Mouse (Mus musculus) adrenal gland (tissue): Measurements from ENCODE around the gene Zfp324.

Source experiments
- intact Hi-C: fragments of 180-260 bp; cut with DNase I; formaldehyde crosslinking; loops from one replicate; pipeline ENCODE4 v1.15.1; 2025

The Zfp324 gene

DNA sequence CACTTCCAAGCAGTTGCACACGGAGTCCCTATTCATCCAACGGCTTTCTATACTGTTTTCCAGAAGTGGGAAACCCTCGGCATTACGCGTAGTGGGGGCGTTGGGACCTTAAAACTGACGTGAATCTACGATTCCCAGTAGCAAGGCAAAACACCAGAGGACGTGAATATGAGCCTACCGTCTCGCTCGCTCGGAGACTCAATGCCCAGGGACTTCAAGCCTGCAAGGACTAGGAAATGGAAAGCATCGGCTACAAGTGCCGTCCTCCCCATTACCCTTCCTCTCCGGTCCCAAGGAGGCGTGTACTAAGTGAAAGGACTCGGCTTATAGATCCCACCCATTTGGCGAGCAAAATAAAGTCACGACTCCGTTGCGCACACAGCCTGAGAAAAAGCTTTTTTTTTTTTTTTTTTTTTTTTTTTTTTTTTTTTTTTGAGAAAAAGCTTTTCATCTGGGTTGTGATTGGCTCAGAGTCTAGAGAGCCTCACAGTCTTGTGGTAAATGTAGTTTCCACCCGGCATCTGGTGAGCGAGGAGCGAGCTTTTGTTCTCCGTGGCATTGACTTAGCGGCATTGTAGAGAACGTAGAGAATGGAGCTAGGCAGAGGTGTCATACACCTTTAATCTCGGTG, 4.0 kb upstream of the Zfp324 start:
- intact Hi-C loops = no loop called here

- intact Hi-C loops = no loop called here
These were observed 637 bp downstream of the Zfp324 start for GRCm38 (mm10) chr7:12966104-12966845.

- intact Hi-C loops = no loop called here
These were observed 5.3 kb downstream of the Zfp324 start for GRCm38 (mm10) chr7:12970906-12971305.

GRCm38 (mm10) chr7:12977682-12978389, 12.2 kb downstream of the Zfp324 start, which contains the start of gene Zfp446:
Gene Zfp446 (plus strand): TSS chr7:12977848.
- intact Hi-C loops = no loop called here

GRCm38 (mm10) chr7:12978931-12979722, 13.5 kb downstream of the Zfp324 start:
- intact Hi-C loops = no loop called here

GRCm38 (mm10) chr7:12979776-12980175, 14.1 kb downstream of the Zfp324 start:
- intact Hi-C loops = loop anchor here (5.0 kb wide), 1 partner anchor 52 kb away; the partner anchor contains the start of gene Rnf225

DNA sequence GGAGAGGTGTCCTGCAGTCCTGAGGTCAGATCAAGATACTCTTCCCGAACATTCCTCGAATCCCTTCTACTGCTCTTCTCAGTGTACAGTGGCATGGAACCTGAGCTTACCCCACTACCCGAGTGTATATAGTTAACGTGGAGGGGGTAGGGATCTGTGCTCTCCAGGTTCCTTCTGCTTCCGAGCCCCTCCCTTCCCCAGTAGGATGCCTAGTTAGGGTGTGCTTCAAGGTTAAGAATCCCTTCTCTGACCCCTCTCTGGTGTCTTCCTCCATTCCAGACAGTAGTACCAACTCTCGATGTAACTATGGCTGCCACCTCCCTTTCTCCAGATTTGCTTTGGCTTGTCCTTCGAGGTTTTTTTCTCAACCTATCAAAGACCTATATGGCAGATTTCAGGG, 14.7 kb downstream of the Zfp324 start:
- intact Hi-C loops = loop anchor here (5.0 kb wide), 1 partner anchor 53 kb away; the partner anchor contains the start of gene Rnf225

DNA sequence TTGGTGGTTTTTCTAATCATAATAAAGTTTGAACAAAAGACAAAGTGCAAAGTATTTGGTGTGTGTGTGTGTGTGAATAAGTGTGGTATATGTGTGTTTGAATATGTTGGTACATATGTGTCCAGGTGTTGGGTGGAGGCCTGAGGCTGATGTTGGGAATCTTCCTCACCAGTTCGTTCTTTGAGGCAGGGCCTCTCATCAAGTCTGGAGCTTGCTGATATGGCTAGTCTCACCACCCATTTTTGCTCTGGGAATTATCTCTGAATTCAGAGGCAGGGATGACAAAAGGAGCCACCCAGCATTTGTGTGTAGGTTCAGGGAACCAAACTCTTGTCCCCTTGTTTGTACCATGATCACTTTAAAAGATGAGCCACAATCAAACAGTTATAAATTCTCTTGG, 20.1 kb downstream of the Zfp324 start:
- intact Hi-C loops = no loop called here

DNA sequence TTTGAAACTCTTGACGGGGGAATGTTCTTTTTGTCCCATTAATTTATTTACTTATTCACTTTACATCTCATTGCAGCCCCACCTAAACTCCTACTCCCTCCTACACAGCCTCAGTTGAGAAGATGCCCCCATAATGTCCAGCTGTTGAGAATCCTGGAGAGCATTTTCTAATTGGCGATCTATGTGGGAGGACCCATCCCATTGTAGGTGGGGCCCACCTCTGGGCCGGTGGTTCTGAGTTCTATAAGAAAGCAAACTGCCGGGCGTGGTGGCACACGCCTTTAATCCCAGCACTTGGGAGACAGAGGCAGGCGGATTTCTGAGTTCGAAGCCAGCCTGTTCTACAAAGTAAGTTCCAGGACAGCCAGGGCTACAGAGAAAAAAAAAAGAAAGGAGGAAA, 21.3 kb downstream of the Zfp324 start:
- intact Hi-C loops = no loop called here

- intact Hi-C loops = no loop called here
These were observed 22.0 kb downstream of the Zfp324 start for GRCm38 (mm10) chr7:12987409-12988189.

GRCm38 (mm10) chr7:12992222-12992621, 26.6 kb downstream of the Zfp324 start:
- intact Hi-C loops = no loop called here

DNA sequence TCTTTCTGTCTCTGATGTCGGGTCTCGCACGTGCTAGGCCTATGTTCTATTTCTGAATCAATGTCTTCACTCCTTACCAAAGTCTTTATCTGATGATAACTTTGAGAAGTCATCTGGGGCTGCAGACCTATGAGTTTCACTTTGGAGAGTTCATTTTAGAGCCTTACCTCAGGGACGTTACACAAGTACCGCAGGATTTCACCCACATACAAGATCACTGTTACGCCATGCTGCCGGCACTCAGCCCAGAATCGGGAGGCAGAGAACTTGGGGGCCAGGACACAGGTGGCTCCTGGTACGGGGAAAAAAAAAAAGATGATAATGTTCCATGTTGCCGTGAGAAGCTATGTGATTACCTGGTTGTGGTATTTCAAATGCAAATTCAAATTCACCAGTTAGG, 27.5 kb downstream of the Zfp324 start:
- intact Hi-C loops = no loop called here

GRCm38 (mm10) chr7:12995862-12996261, 30.2 kb downstream of the Zfp324 start:
- intact Hi-C loops = no loop called here

DNA sequence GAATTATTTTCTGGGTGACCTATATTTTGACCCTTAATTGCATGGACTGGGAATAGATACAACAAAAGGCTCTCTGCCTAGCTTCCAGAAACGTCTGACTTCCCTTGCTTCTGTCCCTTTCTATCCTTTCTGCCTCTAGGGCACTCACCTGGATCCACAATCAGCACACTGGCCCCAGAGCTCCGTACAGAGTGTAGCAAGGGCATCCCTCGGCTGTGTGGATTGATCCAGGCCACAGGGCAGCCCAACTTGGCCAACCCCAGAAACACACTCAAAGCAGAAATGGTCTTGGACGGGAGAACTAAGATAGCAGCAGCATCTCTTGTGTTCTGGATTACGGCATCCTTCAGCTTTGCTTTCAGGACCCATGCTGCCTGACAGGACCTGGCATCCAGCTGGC, 31.6 kb downstream of the Zfp324 start:
- intact Hi-C loops = no loop called here

- intact Hi-C loops = no loop called here
These were observed 32.4 kb downstream of the Zfp324 start, which contains the start of gene Slc27a5 for GRCm38 (mm10) chr7:12998053-12998452. Gene Slc27a5 (minus strand): TSS chr7:12998192.

GRCm38 (mm10) chr7:12998851-12999250, 33.2 kb downstream of the Zfp324 start, which contains the start of gene Trim28:
Gene Trim28 (plus strand): TSS chr7:12999114.
- intact Hi-C loops = no loop called here

DNA sequence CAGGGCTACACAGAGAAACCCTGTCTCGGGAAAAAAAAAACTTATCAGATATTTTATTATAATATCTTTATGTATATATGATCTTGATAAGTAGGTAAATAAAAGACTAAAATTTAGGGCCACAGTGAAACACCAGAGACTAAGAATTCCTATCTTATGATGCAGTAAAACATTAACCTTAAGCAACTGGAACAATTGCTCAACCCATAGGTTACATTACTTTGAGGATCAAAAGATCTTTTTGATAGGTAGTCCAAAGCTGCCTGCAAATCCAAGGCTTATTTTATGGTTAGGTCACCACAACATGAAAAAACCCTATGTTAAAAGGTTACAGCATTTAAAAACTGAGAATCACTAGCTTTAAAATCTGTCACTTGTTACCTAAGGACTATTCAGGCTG, 35.9 kb downstream of the Zfp324 start:
- intact Hi-C loops = no loop called here

DNA sequence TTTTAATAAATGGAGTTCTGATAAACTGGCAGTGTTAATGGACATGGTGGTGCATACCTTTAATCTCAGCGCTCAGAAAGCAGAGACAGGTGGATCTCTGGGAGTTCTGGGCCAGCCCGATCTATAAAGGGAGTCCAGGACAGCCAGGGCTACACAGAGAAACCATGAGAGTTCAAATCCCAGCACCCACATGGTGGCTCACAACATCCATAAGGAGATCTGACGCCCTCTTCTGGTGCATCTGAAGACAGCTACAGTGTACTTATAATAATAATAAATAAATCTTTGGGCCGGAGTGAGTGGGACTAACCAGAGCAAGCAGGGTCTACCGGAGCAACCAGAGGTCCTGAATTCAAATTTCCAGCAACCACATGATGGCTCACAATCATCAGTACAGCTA, 37.7 kb downstream of the Zfp324 start:
- intact Hi-C loops = no loop called here

DNA sequence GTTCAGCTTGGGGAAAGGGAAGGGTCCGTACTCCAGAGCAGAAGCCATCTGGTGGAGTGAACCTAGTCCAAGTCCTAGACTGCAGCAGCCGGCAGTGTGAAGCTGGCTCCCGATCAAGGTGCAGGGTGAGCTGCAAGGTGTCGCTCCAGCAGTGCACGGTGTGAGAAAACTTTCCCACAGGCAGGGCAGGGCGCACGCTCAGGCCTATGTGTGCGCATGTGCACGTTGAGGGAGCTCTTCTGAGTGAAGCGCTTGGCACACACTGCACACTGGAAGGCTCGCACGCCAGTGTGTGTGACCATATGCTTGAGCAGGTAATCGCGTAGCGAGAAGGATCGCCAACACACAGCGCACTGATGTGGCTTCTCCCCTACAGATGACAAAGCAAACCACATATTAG, 40.4 kb downstream of the Zfp324 start:
- intact Hi-C loops = loop anchor here (5.0 kb wide), 1 partner anchor 94 kb away; no protein-coding TSS in a partner anchor

DNA sequence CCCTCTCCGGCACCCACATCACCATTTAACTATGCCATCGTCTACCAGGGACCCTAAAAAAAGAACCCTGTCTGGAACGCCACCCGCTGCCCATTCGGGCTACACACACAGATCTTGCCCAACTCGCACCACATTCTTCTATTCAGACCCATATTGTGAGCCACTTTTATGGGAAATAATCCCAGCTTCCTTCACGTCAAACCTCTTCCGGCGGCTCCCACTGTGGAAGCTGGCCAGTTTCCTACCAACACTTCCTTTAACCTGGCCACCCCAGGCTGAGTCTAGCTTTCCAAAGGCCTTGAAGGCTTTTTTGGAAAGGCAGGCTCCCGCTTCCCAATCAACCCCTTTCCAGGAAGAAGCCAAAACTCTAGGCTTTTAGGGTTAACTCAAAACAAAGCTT, 40.9 kb downstream of the Zfp324 start:
- intact Hi-C loops = loop anchor here (5.0 kb wide), 1 partner anchor 94 kb away; no protein-coding TSS in a partner anchor
